Mouse (Mus musculus) neural tube, embryonic 11.5 days (tissue): ENCODE results near the gene Mta3. TPM values are rescaled to one million over a fixed set of nuclear protein-coding genes. Genes with fewer than 3 reads are reported as not detected.

Source experiments
- ATAC-seq: fragments of 200-750 bp; cut with Nextera tagmentation; 2 replicates; pipeline ENCODE4 v1.8.0; 2017; ENCODE audit warnings: moderate number of reproducible peaks, mild to moderate bottlenecking, moderate TSS enrichment, moderate library complexity; ENCODE audit not compliant: insufficient read depth, low FRiP score, low TSS enrichment
- DNase-seq: peaks from one replicate; pipeline ENCODE4 v3.0.0-alpha.2; 2015; ENCODE audit warnings: low spot score
- H3K27ac ChIP-seq: fragments of 300-500 bp; sonication (generic); 2 replicates; pipeline ENCODE4 v1.5.1; 2014; ENCODE audit warnings: low read depth, mild to moderate bottlenecking, low read length
- H3K27me3 ChIP-seq: fragments of 300-500 bp; sonication (generic); 2 replicates; pipeline ENCODE4 v1.6.1; 2014; ENCODE audit warnings: mild to moderate bottlenecking, low read length, mixed read lengths; ENCODE audit not compliant: control insufficient read depth, insufficient read depth
- H3K36me3 ChIP-seq: fragments of 300-500 bp; sonication (generic); 2 replicates; pipeline ENCODE4 v1.6.1; 2014; ENCODE audit warnings: mild to moderate bottlenecking, low read length, moderate library complexity, mixed read lengths; ENCODE audit not compliant: control insufficient read depth, insufficient read depth
- H3K4me1 ChIP-seq: fragments of 300-500 bp; sonication (generic); 2 replicates; pipeline ENCODE4 v1.6.1; 2014; ENCODE audit warnings: low read length, mixed read lengths; ENCODE audit not compliant: control insufficient read depth, insufficient read depth
- H3K4me2 ChIP-seq: fragments of 300-500 bp; sonication (generic); 2 replicates; pipeline ENCODE4 v1.6.1; 2014; ENCODE audit warnings: low read depth, mild to moderate bottlenecking, moderate library complexity
- H3K4me3 ChIP-seq: fragments of 300-500 bp; sonication (generic); 2 replicates; pipeline ENCODE4 v1.5.1; 2014; ENCODE audit warnings: low read depth, low read length
- H3K9ac ChIP-seq: fragments of 300-500 bp; sonication (generic); 2 replicates; pipeline ENCODE4 v1.6.1; 2014; ENCODE audit warnings: mild to moderate bottlenecking, low read length
- H3K9me3 ChIP-seq: fragments of 300-500 bp; sonication (generic); 2 replicates; pipeline ENCODE4 v1.6.1; 2016; ENCODE audit warnings: low read length; ENCODE audit not compliant: control insufficient read depth
- WGBS: fragments of 180-500 bp; shearing (Covaris S2); extraction: QIAGEN DNeasy Blood & Tissue Kit; methylation state at CpG from one replicate; pipeline ENCODE4 v1.1.7; 2014; 5-methylcytosine and 5-hydroxymethylcytosine counted together
- polyA plus RNA-seq: library from polyadenylated mRNA; unstranded; fragments of >200 nt; fragmentation: Nextera tagmentation; extraction: Ambion mirVana; gene quantifications from 2 replicates; pipeline ENCODE4 v1.2.1, GENCODE M21; 2014

Gene Mta3
- polyA plus RNA-seq, 1 experiment from 2014 or later = 37.3 TPM

DNA sequence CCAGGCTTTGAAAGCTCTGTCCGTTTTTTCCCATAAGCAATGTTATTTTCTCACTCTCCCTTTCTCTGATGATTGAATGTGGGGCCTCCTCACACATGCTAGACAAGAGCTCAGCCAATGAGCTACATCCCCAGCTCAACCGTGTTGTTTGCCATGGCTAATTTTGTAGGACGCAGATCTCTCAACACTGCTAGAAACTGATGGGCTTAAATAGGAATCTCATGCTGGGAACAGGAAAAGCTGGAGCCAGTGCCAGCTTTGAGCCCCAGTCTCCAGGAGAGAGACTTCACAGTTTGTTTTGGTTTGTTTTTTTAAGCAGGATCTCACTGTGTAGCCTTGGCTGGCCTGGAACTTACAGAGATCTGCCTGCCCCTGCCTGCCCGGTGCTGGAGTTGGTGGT lies 53.6 kb downstream of the Mta3 start:
- H3K27ac ChIP-seq = no peak overlapping the region
- no peaks in the 10 kb centered on the region for H3K36me3 ChIP-seq
- H3K9ac ChIP-seq = no peak overlapping the region
- WGBS = 45% methylated on average over 4 of the region's 4 CpGs
- DNase-seq (no peak), ATAC-seq (no peak)
- H3K4me1 ChIP-seq = no peaks in the 10 kb centered on the region
- H3K4me2 ChIP-seq = no peak overlapping the region
- no peaks in the 10 kb centered on the region for H3K9me3 ChIP-seq
- H3K4me3 ChIP-seq = no peak overlapping the region
- H3K27me3 ChIP-seq = no peaks in the 10 kb centered on the region

GRCm38 (mm10) chr17:83764538-83764937 lies 58.6 kb downstream of the Mta3 start:
- no peaks in the 10 kb centered on the region for H3K4me1 ChIP-seq
- H3K27ac ChIP-seq = no peak overlapping the region
- 92% methylated on average over 4 of the region's 4 CpGs for WGBS
- no peaks in the 10 kb centered on the region for H3K27me3 ChIP-seq
- DNase-seq (no peak), ATAC-seq (no peak)
- no peak overlapping the region for H3K4me2 ChIP-seq
- H3K9me3 ChIP-seq = no peaks in the 10 kb centered on the region
- no peak overlapping the region for H3K9ac ChIP-seq
- H3K4me3 ChIP-seq = no peak overlapping the region
- no peaks in the 10 kb centered on the region for H3K36me3 ChIP-seq

GRCm38 (mm10) chr17:83767064-83767463 lies 61.1 kb downstream of the Mta3 start:
- H3K4me3 ChIP-seq = no peak overlapping the region
- no peak overlapping the region for H3K4me2 ChIP-seq
- DNase-seq (no peak), ATAC-seq (no peak)
- 95% methylated on average over 7 of the region's 7 CpGs for WGBS
- no peaks in the 10 kb centered on the region for H3K27me3 ChIP-seq
- no peaks in the 10 kb centered on the region for H3K4me1 ChIP-seq
- no peaks in the 10 kb centered on the region for H3K9me3 ChIP-seq
- no peaks in the 10 kb centered on the region for H3K36me3 ChIP-seq
- no peak overlapping the region for H3K9ac ChIP-seq
- H3K27ac ChIP-seq = no peak overlapping the region

- WGBS = 90% methylated on average over 10 of the region's 10 CpGs
- DNase-seq (no peak), ATAC-seq (no peak)
- no peak overlapping the region for H3K4me3 ChIP-seq
- H3K27me3 ChIP-seq = no peaks in the 10 kb centered on the region
- H3K36me3 ChIP-seq = no peaks in the 10 kb centered on the region
- no peak overlapping the region for H3K27ac ChIP-seq
- H3K9ac ChIP-seq = no peak overlapping the region
- H3K4me2 ChIP-seq = no peak overlapping the region
- H3K4me1 ChIP-seq = no peaks in the 10 kb centered on the region
- no peaks in the 10 kb centered on the region for H3K9me3 ChIP-seq
Measured at GRCm38 (mm10) chr17:83768309-83768708, 62.3 kb downstream of the Mta3 start.

GRCm38 (mm10) chr17:83770371-83770770 lies 64.4 kb downstream of the Mta3 start:
- no peaks in the 10 kb centered on the region for H3K36me3 ChIP-seq
- no peak overlapping the region for H3K9ac ChIP-seq
- ATAC-seq (no peak), DNase-seq (no peak)
- no peak overlapping the region for H3K27ac ChIP-seq
- H3K4me2 ChIP-seq = no peak overlapping the region
- no peak overlapping the region for H3K4me3 ChIP-seq
- H3K4me1 ChIP-seq = no peaks in the 10 kb centered on the region
- H3K9me3 ChIP-seq = no peaks in the 10 kb centered on the region
- no peaks in the 10 kb centered on the region for H3K27me3 ChIP-seq
- WGBS = 90% methylated on average over 6 of the region's 6 CpGs

DNA sequence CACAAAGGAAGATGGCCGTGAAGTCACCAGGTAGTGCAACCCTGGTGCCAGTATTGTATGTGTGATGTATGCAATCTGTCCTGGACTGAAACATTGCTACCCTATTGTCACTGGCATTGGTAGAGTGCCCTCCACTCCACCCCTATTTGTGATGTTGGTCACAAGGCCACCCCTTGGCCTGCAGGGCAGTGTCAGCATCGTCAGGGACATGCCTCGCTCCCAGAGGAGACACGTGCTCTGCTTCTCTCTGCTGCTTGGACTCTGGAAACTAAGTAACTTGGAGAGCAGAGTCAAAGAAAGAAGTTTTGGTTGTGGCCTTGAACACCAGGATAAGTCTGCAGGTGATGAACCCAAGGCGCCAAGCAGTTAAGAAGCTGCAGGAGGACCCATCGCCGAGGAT lies 65.0 kb downstream of the Mta3 start:
- no peaks in the 10 kb centered on the region for H3K27me3 ChIP-seq
- H3K27ac ChIP-seq = no peak overlapping the region
- H3K4me3 ChIP-seq = no peak overlapping the region
- no peaks in the 10 kb centered on the region for H3K4me1 ChIP-seq
- H3K36me3 ChIP-seq = no peaks in the 10 kb centered on the region
- no peak for DNase-seq
- 87% methylated on average over 7 of the region's 7 CpGs for WGBS
- H3K4me2 ChIP-seq = no peak overlapping the region
- no peak for ATAC-seq
- H3K9ac ChIP-seq = no peak overlapping the region
- H3K9me3 ChIP-seq = no peaks in the 10 kb centered on the region

GRCm38 (mm10) chr17:83772110-83772509 lies 66.1 kb downstream of the Mta3 start:
- DNase-seq (no peak), ATAC-seq (no peak)
- Histone ChIP-seq H3K4me1 (no peaks in the 10 kb centered on the region), H3K9ac (no peak overlapping the region), H3K4me3 (no peak overlapping the region), H3K9me3 (no peaks in the 10 kb centered on the region), H3K27ac (no peak overlapping the region), H3K36me3 (no peaks in the 10 kb centered on the region), H3K4me2 (no peak overlapping the region), H3K27me3 (no peaks in the 10 kb centered on the region)
- WGBS = 94% methylated on average over 9 of the region's 9 CpGs

DNA sequence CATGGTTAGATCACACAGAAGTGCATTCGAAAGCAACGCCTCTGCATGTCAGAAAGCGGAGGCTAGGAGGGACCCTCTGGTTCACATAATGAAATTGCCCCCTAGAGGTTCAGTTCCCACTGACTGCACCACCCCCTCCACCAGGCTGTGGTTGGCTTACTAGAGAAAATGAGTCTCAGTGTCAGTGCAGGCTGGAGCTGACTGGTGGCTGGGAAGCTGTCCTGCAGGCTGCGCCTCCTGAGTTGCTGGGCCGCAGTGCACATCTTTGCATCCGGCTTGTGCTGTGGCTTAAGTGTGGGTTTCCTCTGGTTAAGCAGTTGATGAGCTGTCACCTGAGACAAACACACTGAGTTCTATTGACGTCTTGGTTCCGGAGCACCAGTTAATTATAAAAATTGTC lies 66.7 kb downstream of the Mta3 start:
- Histone ChIP-seq H3K27ac (no peak overlapping the region), H3K4me3 (no peak overlapping the region), H3K9me3 (no peaks in the 10 kb centered on the region), H3K4me1 (no peaks in the 10 kb centered on the region), H3K36me3 (no peaks in the 10 kb centered on the region), H3K27me3 (no peaks in the 10 kb centered on the region), H3K4me2 (no peak overlapping the region), H3K9ac (no peak overlapping the region)
- ATAC-seq (peak; percentile 58; the same call in 1 of the 2 replicates), DNase-seq (no peak)
- WGBS = 58% methylated on average over 8 of the region's 8 CpGs

DNA sequence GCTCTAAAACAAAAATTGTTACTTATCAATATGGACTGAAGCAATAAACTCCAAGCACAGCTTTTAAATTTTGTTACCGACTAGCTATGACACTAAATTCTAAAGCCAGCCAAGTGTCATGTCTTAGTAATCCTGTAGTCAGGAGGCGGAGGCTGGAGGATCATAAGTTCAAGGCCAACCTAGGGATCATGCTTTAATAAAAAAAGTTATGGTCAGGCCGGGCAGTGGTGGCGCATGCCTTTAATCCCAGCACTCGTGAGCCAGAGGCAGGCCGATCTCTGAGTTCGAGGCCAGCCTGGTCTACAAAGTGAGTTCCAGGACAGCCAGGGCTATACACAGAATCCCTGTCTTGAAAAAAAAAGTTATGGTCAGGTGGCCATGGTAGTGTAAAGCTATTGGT lies 71.0 kb downstream of the Mta3 start:
- Histone ChIP-seq H3K36me3 (no peaks in the 10 kb centered on the region), H3K9ac (no peak overlapping the region), H3K9me3 (no peaks in the 10 kb centered on the region), H3K27ac (no peak overlapping the region), H3K27me3 (no peaks in the 10 kb centered on the region), H3K4me3 (no peak overlapping the region), H3K4me2 (no peak overlapping the region), H3K4me1 (no peaks in the 10 kb centered on the region)
- ATAC-seq = no peak
- WGBS = 92% methylated on average over 7 of the region's 7 CpGs
- no peak for DNase-seq
